Mouse (Mus musculus) right cerebral cortex, adult 18-20 months (tissue): ENCODE measurements around the gene Tpcn2.

ENCODE experiments used
- DNase-seq: peaks from one replicate; pipeline ENCODE4 v3.0.0; 2022; ENCODE audit warnings: mixed read lengths

The Tpcn2 gene

DNA sequence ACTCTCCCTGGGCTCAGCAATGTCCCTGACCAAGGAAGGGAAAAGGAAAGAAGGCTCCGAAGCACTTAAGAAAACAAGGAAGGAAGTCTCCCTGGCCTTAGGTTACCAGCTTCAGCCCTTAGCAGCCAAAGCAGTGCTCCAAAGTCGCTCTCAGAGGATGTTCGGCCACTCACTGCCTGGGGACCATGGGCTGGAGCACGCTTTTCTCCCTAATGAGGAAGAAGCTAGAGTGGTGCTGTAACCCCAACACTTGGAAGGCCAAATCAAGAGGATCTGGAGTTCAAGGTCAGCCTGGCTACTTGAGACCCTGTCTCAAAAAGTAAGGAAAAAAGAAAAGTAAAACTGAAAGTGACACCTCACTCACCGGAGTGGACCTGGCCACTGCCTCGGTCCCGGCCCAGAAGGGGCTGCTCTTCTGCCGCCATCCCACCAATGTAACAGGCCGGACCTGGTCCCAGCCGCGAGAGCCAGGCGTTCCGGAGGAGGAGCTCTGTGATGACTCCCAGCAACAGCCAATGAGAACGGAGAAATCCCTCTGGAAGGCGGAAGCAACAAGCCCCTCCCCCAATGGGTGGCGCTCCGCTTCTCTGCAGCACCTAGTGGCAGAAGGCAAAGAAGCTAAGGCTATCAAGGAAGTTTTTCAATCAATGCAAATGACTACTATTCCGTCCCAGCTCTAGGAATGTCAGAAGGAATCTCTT, at the start of gene Tpcn2:
Gene Tpcn2 (minus strand): TSS at position 525 of the 701 bp plus-strand sequence.
- peak; percentile 93 for DNase-seq

DNA sequence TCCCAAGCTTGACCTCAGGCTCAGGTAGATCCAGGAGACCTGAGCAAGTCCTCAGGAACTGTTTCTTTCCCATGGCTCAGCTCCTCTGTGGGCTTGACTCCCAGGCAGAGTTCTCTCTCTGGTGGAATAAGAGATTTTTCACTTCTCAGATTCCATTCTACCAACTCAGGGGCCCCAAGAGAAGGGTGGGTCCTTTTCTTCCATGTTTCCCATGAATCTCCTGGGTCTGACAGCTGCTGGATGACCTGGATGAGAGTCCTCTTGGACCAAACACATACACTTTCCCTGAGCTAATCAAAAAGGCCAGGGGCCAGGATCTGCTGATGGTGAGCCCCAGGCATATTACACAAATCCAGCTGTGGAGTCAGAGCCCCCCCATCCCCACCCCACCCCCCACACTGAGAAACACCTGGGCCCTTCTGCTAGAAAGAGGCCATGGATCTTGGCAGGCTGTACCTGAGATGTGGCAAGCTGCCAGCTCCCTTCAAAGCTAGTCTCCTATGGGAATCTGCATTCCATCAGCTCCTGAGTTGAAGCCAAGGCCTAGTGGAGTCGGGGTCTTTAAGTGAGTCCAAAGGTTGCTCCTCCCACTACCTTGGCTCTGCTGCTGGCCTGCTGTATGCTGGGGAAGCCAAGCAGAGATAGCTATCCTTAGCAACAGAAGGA, 48.7 kb upstream of the Tpcn2 start:
- DNase-seq, result no peak

DNA sequence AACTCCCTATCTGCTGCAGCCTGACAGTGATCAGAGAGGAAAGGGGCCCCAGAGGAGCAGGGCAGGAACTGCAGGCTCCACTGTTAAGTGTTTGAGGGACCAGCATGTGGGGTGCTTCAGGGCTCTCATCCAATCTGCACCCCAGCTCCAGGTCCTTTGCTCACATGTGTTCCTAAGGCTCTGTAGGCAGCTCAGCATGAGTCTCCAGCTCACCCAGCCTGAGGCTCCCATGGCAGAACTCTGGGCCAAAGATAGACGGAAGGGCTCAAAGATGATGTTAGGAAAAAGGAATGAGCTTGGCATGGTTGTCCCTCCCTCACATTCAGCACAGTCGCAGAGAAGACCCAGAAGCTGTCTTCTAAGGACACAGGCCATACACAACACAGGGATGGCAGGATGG, 46.8 kb upstream of the Tpcn2 start:
- no peak for DNase-seq

DNA sequence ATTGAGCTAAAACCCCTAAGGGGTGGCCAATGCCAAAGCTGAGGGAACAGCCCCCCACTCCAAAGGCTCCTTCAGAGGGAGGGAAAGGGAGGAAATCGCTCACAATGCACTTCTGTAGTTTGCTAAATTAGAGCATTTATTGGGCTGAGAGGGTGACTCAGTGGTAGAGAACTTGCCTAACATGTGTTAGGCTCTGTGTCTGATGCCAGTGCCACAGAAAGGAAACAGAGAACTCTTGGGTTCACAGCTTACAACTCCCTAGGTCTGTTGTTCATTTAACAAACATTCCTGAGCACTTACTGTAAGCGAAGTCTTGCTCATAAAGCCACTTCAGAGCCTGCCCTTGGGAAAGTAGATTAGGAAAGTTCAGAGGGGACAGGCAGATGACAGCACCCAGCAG, 46.2 kb upstream of the Tpcn2 start:
- no peak for DNase-seq

DNA sequence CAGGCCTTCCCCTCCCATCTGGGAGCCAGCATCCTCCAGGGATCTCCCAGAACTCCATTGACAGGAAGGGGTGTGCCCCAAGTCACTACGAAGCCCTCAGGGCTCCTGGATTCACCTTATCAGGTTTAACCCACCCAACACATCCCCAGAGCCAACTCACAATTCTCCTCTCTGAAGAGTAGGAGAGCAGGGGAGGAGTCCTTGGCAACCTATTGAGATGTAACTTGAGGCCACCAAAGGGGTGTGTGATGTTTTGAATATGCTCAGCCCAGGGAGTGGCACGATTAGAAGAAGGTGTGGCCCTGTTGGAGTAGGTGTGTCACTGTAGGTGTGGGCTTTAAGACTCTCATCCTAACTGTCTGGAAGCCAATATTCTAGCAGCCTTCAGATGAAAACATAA, 41.9 kb upstream of the Tpcn2 start:
- DNase-seq, result no peak

DNA sequence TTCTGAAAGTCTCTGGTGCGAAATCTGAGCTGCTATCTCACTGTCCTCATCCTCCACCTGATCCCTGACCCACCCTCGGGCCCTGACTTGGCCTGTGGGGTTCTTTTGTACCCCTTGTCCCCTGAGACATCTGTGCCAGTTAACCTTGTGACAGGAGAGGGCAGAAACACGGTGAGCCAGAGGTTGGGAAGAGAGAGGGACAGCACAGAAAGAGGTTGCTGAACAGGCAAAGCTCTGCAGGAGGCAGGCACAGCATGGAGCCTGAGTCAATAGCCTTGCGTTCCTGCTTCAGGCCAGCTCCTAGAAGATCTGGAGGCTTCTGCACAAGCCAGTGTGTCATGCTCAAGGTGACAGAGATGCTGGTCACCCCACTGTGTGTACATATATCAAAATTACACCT, 39.8 kb upstream of the Tpcn2 start:
- DNase-seq, result no peak

DNA sequence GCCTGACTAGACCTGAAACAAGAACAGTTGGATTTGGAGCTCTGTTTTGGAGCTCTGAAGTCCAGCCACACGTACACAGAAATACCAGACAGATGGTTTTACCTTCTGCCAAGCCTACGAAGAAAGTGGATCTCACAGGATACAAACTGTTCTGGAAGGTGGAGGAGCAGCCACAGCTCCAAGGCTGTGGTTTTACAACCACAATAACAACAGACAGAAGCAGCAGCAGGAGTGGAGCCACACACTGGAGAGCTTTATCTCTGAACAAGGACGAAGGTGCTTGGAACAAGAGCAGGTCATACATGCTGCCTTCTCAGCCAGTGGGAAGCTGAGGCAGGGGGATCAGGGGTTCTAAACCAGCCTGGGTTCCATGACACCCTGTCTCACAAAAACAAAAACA, 35.7 kb upstream of the Tpcn2 start:
- peak; percentile 57 for DNase-seq

DNA sequence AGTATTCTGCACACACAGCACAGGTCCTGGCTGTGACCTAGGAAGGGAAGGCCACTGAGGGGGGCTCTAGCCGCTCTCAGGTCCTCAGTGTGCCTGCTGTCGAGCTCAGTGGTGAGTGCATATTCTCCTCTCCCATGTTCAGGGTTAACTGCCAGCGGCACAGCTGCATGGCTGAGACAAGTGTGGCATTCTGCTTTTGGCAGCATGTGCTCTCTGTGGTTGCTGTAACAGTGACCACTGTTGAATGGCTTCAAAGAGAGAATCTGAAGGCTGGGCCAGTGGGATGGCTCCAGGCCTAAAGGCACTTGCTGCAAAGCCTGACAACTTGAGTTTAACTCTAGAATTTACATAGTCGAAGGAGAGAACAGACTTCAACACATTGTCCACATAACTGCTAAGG, 33.7 kb upstream of the Tpcn2 start:
- peak; percentile 21 for DNase-seq

DNA sequence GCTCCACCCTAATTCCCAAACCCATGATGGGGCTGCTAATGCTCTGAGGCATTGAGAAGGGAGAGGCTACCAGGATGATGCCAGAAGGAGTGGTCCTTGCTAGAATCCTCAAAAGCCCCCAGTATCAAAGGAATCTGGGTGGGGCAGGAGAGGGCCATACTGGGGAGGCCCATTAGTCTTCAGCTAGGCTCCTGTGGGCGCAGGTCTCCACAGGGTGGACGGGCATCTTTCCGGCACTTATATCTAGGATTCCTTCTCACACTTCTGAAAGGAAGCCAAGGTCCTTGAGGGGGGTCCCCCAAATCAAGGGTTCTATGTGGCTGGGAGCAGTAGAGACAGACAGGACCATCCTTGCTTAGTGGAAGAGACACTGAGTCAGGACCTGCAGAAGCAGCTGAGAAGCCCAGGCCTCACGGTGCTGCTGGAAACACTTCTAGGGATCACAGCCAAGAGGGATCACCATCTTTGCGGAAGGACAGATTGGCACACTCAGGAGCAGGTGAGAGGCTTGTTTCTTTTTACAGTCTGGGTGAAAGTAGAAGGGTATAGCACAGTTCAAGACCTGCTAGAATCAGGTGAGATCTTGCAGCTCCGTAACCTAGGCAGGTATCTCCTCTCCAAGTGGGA, 31.1 kb upstream of the Tpcn2 start, which contains the start of gene Mrgprd:
Gene Mrgprd (plus strand): TSS at position 51 of the 627 bp plus-strand sequence.
- DNase-seq, result no peak

DNA sequence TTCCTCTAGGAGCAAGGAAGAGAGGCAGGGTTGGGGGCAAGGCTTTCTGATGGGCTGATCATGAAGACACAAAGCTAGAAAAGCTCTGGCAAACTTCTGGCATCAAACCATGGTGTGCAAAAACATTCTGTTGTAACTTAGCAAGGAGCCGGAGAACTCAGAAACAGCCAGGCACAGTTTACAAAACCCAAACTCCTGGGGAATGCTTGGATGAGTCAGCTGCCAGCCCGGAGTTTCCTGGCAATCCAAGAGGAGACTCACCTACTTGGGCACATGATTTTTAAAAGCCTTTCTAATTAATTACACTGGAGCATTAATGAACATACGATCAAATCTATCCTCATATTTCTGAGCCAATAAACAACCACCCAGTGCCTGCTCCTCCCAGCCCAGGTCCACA, 28.3 kb upstream of the Tpcn2 start:
- DNase-seq, result no peak

DNA sequence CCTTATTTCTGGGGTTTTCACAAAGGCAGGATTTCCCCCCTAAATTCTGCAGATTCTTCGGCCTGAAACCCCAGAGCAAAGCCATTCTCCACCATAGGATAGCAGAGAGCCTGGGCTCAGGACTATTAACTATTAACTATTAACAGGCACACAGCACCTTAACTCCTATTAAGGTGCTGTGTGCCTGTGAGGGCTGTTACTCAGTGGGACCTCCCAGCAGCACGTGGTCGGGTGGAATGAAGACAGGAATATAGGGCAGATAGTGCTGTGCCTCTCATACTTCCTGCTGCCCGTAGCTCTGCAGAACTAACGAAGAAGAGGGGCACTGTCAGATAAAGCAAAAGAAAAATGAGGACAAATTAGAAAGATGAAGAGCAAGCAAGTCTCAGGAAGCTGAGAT, 26.7 kb upstream of the Tpcn2 start:
- no peak for DNase-seq

DNA sequence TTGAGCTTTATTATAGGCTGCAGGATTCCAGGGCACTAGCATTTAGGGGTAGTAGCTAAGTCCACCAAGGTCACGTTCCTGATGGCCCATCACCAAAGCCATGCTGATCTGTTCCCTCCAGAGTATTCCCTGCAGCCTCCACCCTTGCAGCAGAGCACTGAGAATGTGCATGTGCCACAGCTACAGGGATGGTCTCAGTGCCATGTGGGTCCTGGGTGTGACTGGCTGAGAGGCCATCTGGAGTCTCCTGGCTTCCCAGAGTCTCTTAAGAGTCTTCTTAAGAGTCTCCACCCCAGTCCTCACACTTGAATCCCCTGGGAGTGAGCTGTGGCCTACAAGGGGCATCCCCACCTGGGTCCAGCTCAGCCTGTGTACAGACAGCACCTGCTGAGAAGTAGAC, 26.1 kb upstream of the Tpcn2 start:
- no peak for DNase-seq

DNA sequence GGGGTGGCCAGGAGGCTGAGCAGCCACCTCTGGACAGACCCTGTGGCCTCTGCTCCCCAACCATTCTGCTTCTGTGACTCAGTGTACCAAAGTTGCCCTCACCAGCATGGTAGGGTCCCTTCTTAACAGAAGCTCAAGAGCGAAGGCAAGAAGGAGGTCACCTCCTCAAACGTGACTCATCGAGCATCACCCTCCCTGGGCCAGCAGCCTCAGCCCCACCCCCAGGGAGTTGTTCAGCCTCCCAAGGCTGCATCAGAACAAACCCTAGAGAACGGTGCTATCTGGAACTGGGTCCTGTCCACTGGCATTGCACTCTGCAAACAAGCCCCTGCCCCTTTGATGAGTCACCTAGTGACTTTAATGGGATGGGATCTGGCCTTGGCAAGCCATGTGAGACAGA, 25.1 kb upstream of the Tpcn2 start:
- no peak for DNase-seq

DNA sequence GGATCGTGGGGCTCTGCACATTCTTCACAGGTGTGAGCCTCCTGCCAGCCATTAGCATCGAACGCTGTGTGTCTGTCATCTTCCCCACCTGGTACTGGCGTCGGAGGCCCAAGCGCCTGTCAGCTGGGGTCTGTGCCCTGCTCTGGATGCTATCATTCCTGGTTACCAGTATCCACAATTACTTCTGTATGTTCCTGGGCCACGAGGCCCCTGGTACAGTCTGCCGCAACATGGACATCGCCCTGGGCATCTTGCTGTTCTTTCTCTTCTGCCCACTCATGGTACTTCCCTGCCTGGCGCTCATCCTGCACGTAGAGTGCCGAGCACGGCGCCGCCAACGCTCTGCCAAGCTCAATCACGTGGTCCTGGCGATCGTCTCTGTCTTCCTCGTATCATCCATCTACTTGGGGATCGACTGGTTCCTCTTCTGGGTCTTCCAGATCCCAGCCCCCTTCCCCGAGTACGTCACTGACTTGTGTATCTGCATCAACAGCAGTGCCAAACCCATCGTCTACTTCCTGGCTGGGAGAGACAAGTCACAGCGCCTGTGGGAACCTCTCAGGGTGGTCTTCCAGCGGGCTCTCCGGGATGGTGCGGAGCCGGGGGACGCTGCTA, 24.4 kb upstream of the Tpcn2 start:
- no peak for DNase-seq

DNA sequence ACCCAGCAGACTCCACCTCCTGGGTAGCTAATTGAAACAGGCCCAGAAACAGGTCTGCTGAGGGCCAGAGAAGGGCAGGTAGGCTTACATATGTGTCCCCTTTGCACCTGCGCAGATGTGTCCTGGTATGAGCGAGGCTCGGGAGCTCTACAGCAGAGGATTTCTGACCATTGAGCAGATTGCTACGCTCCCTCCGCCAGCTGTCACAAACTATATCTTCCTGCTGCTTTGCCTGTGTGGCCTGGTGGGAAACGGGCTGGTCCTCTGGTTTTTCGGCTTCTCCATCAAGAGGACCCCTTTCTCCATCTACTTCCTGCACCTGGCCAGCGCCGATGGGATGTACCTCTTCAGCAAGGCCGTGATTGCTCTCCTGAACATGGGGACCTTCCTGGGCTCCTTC, 23.8 kb upstream of the Tpcn2 start:
- DNase-seq, result no peak

DNA sequence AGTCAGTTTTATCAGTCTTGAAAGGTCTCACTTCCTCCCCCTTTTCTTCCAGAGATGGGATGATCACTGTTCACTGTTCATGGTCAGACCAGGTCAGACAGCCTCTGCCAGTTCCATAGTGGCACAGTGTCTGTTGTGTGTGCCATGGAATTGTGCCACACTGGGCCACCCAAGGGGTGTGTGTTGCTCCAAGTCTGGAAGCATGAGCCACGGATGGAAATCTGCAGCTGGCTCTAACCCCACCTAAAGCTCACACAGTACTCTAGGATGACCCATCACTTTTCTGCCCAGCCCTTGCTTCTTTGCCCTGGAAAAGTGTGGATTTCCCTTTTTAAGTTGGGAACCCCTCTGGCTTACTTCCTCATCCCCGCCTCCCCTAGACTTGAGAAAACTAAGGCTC, 20.3 kb upstream of the Tpcn2 start:
- DNase-seq, result no peak

DNA sequence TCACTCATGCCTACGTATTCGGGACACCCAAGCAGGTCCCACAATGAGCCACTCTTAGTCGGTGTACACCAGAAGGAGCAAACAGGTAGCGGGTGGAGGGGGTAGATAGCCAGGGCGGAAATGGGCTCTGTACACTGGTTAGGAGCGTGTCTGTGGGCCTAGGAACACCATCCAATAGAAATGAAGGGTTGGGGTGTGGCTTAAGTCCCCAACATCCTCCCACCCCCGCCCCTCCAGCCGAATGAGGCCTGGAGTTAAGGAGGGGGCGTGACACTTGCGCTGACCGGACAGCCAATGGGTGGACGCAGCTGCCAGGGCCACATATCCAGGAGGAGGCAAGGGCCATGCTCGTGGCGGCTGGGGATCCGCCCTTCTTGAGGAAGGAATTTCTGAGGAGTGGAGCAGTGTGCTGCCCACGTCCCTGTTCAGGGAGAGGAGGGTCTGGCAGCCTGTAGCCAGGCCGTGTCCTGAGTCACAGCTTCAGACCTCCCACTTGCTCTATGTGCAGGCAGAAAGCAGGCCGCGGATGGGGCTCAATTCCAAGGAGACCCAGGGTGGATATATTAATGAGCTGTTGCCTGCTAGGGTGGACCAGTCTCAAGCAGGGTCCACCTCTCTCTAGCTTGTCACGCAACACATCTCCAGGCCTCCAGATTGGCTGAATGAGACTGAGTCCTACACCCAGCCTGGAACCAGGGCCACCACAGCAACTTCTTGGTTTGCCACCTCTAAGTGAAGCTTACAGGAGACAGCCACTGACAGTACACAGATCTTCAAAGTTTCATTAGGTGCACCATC, 18.9 kb upstream of the Tpcn2 start:
- DNase-seq, result no peak

DNA sequence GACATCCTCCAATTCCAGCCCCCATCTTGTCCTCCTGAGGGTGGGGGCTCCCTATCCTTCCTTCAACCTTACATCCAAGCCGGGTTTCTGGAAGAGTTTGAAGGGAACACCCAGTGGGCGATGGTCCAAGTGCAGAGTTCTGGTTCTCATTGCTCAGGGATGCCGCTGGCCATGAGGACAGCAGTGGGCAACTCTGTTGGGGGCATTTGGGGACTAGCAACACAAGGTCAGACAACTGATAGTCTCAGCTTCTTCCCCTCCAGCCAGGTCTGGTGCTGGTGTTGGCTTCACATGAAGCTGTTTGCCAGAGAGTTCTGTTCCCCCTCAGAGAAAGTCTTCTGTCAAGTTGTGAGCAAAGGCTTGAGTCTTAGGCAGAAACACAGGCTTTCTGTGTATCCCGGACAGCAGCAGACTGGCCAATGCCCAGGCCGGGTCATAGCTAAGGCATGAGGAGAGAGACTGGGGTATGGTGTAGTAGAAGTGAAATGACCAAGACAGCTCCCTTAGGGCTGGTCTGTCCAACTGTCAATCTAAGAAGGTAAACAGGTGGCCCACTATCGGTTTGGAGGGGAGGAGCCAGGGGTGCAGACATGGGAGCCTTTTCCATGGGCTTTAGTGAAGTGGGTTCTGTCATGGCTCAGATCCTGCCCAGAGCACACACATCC, 17.7 kb upstream of the Tpcn2 start:
- no peak for DNase-seq

DNA sequence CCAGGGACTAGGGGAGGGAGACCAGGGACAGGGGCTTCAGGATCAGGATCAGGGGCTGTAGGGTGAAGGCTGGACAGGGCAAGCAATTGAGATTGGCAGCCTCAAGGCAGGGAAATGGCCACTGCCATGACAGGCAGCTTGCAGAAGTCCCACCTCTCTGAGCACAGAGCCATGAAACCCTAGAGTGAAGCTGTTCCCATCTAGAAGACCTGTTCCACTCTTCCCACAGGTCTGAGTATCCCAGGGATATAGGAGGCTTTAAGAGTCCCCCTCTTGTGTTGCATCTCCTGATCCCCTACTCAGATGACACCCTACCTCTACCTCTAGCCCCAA, 17.2 kb upstream of the Tpcn2 start:
- no peak for DNase-seq

DNA sequence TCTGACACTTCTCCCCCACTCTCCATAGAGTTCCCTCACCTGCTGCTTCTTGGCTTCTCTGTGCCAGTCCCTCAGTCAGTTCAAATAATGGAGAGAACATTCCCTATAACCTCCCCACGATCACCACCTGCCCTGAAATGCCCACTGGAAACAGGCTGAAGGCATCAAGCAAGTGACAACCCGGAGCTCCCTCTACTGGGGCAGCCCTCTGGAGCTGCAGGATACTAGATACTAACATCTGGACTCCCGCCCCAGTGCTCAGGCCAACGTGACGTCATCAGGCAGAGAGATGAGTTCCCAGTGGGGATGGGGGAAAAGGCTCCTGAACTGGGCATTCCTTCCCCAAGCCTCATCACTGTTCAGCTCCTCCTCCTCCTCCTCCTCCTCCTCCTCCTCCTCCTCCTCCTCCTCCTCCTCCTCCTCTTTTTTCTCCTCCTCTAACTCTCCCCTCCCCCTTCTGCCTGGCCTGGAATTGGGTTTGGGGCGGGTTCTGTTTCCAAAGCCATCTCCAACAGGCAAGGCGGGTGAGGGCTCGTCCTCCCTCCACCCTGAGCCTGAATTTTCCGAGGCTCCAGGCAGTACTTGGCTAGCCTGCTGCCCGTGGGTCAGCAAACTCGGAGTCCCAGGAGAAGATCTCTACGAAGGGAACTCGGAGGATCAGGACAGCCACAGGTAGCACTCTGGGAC, 16.7 kb upstream of the Tpcn2 start, which contains the start of gene Mrgprf:
Gene Mrgprf (plus strand): TSS at position 508 of the 687 bp plus-strand sequence.
- no peak for DNase-seq

DNA sequence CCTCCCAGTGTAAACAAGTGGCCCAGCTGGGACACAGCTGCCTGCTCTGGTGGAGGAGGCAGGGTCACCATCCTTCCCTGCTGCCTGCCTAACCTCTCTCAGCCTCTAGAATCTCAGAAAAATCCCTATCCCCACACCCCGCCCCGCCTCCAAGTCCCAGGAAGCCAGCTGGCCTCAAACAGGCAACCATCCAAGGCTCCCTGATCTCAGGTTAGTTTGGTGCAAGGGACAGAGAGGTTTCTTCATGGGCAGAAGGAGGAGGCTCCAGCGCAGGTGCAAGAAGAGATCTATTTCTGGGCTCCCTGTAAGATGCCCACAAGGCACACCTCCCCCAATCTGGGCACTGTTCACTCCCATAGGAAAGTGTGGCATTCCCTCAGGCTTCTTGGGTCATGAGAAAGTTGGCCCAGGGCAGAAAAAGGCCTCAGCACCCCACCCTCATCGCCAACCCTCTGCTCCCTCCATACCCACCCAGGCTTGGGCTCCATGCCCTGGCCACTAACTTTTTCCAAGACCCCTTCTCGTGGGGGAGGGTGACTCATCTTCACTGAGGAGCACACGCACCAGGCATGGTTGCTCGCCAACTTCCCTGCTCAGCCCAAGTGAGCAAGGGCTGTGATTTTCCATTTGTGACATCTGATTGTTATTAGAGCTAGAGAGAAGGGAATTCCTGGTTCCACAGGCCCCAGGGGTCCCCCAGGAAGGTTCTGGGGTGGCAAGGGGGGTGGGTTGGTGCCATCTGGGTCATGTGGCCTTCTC, 15.9 kb upstream of the Tpcn2 start:
- DNase-seq, result no peak
